Mouse (Mus musculus) c-Kit-positive CD71-positive TER-119-negative erythroid progenitor cells, embryonic 14.5 days (primary cell): ENCODE results near the gene P3h3.

Experiments
- DNase-seq: peaks from one replicate; pipeline ENCODE4 v3.0.0-alpha.2; 2013; ENCODE audit warnings: low read depth

P3h3 gene

DNA sequence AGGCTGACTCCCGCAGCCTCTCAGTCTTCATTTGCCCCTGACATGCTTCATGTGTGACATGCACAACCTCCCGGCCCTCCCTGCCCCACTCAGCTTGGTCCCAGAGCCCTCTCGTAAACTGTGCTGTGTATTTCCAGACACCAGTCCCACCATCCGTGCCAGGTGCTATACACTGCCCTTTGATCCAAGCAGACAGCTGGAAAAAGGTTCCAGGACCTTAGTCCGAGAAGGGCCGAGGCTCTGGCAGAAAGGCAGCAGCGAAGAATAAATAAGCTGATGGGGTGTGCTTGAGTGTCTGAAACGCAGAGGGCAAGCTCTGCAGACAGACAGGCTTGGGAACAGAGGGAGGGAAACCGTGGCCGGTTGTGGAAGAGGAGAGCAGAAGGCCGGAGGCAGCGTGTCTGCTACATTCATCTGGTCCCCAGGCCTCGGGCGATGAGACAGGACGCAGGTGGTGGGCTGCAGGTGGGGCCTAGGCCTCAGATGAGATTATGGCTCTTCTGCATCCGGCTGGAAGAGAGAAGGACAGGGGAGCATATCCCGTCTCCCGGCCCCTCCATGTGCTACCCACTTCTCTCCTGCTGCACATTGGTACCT is 8.3 kb upstream of the P3h3 start:
- DNase-seq = no peak

GRCm38 (mm10) chr6:124863658-124864298 is 6.2 kb upstream of the P3h3 start, which contains the start of gene Gpr162:
Gene Gpr162 (minus strand): TSS chr6:124863983.
- no peak for DNase-seq

- no peak for DNase-seq
Measured at GRCm38 (mm10) chr6:124863125-124863657, 5.6 kb upstream of the P3h3 start.

- DNase-seq = no peak
Measured at GRCm38 (mm10) chr6:124862406-124863124, 5.0 kb upstream of the P3h3 start.

- no peak for DNase-seq
Measured at GRCm38 (mm10) chr6:124861802-124862201, 4.2 kb upstream of the P3h3 start.

DNA sequence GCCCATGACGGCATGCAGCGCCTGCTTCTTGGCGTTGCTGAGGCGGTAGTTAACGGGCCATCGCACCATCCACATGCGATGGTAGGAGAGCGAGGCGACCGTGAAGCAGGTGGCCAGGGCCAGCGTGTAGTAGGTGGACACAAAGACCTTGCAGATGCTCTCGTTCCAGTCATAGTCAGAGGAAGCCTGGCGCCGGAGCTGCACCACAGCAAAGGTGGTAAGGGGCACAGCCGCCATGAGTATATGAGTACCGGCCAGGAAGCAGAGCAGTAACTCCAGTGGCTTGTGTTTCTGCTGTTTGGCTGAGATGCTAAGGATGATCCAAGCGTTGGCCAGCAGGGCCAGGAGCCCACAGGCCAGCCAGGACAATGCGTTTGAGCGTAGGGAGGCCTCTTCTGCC is 3.7 kb upstream of the P3h3 start:
- no peak for DNase-seq

- no peak for DNase-seq
Measured at GRCm38 (mm10) chr6:124860511-124860910, 3.0 kb upstream of the P3h3 start.

GRCm38 (mm10) chr6:124859725-124860124 is 2.2 kb upstream of the P3h3 start:
- DNase-seq = peak; percentile 46

GRCm38 (mm10) chr6:124858561-124859318 is 1.2 kb upstream of the P3h3 start:
- DNase-seq = no peak

GRCm38 (mm10) chr6:124857840-124858530 is 433 bp upstream of the P3h3 start:
- no peak for DNase-seq

GRCm38 (mm10) chr6:124856321-124856720 is 1.2 kb downstream of the P3h3 start:
- no peak for DNase-seq

GRCm38 (mm10) chr6:124854647-124855046 is 2.9 kb downstream of the P3h3 start:
- DNase-seq = no peak

DNA sequence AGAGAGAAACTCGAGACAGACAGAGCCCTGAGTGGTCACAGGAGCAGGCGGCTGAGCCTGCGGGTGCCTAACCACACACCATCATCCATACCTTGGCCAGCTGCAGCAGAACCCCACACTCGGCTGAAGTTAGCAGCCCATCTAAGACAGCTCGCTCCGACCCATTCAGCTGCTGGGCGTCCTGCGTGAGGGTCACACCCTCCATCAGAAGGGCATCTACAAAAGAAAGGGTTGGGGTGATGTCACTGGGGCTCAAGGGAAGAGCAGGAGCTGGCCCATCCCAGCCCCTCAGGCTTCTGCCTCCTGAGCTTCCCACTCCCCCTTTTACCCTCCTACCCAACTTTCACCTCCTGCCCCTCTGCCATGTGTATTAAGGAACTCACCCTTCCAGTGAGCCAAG is 7.0 kb downstream of the P3h3 start:
- no peak for DNase-seq

- peak; percentile 87 for DNase-seq
Measured at GRCm38 (mm10) chr6:124847305-124847704, 10.2 kb downstream of the P3h3 start.

GRCm38 (mm10) chr6:124840241-124841167 is 17.0 kb downstream of the P3h3 start, which contains the start of gene Gnb3:
Gene Gnb3 (minus strand): TSS chr6:124840275.
- no peak for DNase-seq

DNA sequence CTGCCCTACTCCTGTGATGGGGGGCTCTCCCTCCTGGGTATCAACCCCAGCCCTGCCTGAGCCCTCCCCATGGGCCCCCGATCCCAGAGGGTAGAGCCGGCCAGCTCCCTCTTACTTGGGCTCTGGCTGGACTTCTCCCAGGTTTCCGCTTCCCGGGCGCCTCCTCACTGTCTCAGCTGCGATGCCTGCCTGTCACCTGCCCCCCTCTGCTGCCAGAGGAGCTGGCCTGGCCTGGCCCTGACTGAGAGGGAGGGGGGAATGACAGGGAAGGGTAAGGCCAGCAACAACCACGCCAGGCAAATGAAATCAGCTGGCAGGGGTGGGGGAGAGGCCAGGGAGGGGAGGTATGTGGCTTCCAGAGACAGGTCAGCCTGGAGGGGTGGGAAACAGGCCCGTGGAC is 17.7 kb downstream of the P3h3 start:
- DNase-seq = no peak

- DNase-seq = no peak
Measured at GRCm38 (mm10) chr6:124836411-124836810, 21.1 kb downstream of the P3h3 start.

DNA sequence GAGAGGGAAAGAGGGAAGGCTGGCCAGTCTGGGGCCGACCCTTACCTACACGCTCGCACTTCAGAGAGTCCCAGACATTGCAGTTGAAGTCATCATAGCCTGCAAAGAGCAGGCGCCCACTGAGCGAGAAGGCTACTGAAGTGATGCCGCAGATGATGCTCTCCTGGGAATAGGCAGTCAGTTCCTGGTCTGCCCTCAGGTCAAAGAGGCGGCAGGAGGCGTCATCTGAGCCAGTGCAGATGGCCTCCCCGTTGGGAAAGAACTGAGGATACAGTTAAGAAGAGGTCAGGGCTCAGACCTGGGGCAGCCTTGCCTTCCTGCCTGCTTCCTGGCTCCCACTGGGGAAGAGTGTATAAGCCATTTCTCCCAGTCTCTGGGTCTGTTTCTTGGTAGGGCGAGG is 22.0 kb downstream of the P3h3 start:
- no peak for DNase-seq

DNA sequence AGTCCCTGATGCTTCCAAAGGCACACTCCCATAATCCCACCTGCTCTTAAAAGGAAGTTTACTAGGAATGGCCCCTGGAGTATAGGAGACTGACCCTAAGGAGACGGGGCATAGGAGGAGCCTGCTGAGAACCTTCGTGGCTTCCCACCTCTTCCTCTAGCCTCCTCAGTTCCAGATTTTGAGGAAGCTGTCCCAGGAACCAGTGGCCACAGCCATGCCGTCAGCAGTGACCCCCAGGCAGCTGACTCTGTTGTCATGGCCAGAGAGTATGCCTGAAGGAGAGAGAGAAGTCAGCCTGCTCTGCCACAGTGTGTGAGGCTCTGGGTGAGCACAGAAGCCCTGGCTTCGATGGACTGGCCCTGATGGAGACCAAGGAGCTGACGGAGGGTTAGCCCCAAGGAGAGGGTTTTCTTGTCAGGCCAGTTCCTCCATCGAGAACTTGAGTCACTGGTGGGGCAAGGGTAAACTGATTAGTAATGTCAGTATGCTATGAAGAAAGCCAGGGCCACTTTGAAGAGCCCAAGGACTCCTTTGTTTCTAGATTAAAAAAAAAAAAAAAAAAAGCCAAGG is 23.0 kb downstream of the P3h3 start:
- DNase-seq = no peak

GRCm38 (mm10) chr6:124831649-124832048 is 25.9 kb downstream of the P3h3 start:
- DNase-seq = no peak
